Mouse (Mus musculus) erythroid progenitor cell, adult 5-6 weeks (primary cell): ENCODE data around the gene Bnip2. TPM values are rescaled to one million over a fixed set of nuclear protein-coding genes. Genes with fewer than 3 reads are reported as not detected.
"Not testable (repeated sequence)": the region's sequence is repeated elsewhere in the genome, so short reads cannot be mapped to it uniquely, and the experiment has no call there.

Experiments
- ATAC-seq: replicated peaks from 2 replicates; pipeline ENCODE4 v1.8.0; 2016; ENCODE audit warnings: moderate number of reproducible peaks, mild to moderate bottlenecking, moderate TSS enrichment, inconsistent platforms; ENCODE audit not compliant: poor library complexity, low FRiP score, severe bottlenecking
- total RNA-seq, 2 experiments: library from RNA; stranded (forward) in 1 of 2; stranded (reverse) in 1 of 2; fragments of 150-400 nt in 1 of 2; fragments of 186-747, 209-891 nt in 1 of 2; gene quantifications; 2 replicates each; pipeline versions ENCODE4 v1.2.3 to v1.2.4; 2015 to 2017; ENCODE audit warnings: low replicate concordance in 2 of 2

Gene Bnip2
- total RNA-seq, 2 experiments from 2014 or later, result 80.1 to 97.8 TPM

GRCm38 (mm10) chr9:70009754-70010304 is 20.6 kb downstream of the Bnip2 start:
- no peak for ATAC-seq

DNA sequence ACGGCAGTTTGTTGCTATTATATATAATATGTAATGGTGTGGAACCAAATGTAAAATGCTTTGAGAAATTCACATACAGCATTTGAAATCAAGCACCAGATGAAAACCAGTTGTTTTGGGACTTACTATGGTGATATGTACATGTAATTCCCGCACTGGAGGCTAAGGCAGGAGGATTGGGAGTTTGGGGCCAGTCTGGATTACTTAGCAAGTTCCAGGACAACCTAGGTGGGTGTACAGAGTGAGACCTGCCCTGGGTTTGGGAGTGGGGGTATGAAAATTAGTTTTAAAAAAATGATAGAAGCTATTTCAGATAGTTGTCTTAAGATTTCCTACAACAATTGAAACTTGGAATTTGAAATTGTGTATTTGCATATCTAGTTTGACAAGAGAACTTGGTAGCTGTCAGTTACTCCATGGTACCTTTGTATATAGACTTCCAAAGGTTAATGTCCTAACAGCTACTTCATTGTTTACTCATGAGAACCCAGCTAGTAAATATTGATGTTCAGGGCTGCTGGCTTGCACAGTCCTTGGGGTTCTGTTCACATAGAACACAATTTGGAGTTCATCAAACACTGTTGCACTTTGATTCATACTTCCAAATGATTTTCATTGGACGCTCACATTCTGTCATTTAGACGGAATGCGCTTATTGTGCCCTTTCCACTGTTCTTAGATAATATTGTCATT is 21.7 kb downstream of the Bnip2 start:
- no peak for ATAC-seq

- peak; percentile 44 for ATAC-seq
These were observed 22.5 kb downstream of the Bnip2 start for GRCm38 (mm10) chr9:70011537-70012407.

DNA sequence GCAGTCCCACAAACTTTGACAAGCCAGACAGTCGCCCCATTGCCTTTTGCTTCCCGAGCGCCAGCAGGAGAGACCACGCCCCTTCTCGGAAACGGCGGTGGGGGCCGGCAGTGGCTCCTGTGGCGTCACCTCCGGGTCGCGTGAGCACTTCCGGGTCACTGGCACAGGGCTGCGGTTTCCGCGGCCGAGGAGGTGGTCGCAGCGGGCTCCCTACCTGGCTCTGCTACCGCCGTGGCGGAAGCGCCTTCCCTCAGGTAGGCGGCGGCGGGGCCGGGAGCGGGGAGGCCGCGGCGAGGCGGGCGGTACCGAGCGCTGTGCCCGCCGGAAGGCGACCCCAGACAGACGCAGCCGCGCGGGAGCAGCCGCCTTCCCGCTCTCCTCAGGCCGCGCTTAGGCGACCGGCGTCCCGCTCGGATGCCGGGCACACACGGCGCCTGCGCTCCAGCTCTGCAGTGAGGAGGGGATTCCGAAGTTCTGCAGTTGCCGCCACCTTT is 23.2 kb downstream of the Bnip2 start, which contains the start of gene Gtf2a2:
Gene Gtf2a2 (plus strand): TSS at position 143 of the 494 bp plus-strand sequence.
- ATAC-seq, result peak; percentile 97

GRCm38 (mm10) chr9:70015632-70016031 is 26.4 kb downstream of the Bnip2 start:
- no peak for ATAC-seq

DNA sequence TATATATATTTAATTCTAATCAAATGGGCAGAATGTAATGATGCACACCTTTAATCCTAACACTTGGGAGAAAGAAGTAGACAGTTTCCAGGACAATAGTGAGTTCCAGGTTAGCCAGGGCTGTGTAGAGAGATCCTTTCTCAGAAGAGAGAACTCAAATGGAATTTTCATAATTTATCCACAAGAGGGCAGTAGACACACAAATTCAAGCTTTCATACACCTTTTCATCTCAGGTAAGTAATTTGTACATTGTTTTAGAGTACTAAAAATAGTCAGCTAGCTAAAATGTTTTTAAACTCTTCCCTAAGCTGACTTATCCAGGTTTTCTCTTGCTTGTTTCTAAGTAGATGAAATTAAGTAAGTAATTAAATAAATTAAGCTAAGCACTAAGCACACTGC is 29.6 kb downstream of the Bnip2 start:
- ATAC-seq, result no peak

- ATAC-seq, result no peak
These were observed 32.3 kb downstream of the Bnip2 start for GRCm38 (mm10) chr9:70021610-70022009.

DNA sequence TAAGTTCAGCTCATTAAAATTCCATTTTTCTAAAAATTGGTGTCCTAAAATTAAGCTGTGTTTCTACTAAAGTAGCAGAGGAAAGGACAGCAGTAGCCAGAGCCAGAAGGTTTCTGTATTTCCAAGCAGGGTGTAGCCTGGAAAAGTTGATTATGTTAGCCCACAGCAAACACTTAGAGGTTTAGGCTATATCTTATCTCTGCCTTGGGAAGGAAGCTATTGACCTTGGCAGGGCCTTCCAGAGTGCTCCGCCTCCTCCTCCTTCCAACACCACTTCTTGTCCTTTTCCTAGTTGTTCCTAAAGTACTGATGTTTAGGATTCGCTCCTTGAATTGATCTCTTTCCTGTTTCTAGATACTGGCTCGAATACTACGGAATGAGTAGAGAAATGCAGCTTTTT is 32.8 kb downstream of the Bnip2 start:
- no peak for ATAC-seq

GRCm38 (mm10) chr9:70023615-70024014 is 34.3 kb downstream of the Bnip2 start:
- ATAC-seq, result not testable (repeated sequence)

DNA sequence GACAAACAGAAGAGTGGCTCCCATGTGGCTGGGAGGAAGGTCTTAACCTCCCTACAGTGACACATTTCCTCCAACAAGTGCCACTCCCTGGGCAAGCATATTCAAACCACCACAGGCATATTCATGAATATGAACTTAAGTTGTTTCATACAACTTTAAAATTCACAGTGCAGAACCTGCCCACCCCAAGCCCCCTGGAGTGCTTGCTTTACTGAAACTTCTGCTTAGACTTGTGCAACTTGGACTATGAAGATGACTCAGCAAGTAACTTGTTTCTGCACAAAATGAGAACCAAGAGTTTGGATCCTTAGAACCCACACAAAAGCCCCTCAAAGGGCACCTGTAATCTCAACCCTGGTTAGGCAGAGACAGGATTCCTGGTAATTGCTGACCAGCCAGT is 35.4 kb downstream of the Bnip2 start:
- ATAC-seq, result no peak

DNA sequence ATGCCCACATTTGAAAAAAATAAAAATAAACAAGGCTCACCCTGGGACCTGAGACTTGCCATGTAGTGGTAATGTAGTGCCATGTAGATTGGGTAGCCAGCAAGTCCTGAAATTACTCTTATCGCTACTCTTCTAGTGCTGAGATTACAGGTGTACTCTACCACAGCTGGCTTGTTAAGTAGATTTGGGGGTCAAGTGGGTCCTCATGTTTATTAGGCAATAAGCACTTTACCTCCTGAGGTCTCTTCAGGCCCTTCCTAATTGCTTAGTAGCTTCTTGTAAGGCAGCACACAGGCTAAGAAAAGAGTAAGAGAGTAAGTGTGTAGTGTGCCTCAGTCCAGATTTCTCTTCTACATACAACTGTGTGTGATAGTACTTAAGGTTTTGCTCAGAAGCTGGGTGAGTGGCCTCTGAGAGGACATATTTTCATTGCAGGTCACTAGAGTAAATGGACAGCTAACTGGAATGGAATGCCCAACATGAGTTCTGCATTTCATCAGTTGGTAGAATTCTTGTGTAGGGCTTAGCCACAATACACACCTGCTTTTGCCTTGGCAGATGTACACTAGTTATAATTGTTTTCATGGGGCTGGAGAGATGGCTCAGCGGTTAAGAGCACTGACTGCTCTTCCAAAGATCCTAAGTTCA is 36.2 kb downstream of the Bnip2 start:
- ATAC-seq, result no peak

- no peak for ATAC-seq
These were observed 42.9 kb downstream of the Bnip2 start for GRCm38 (mm10) chr9:70032167-70032566.

DNA sequence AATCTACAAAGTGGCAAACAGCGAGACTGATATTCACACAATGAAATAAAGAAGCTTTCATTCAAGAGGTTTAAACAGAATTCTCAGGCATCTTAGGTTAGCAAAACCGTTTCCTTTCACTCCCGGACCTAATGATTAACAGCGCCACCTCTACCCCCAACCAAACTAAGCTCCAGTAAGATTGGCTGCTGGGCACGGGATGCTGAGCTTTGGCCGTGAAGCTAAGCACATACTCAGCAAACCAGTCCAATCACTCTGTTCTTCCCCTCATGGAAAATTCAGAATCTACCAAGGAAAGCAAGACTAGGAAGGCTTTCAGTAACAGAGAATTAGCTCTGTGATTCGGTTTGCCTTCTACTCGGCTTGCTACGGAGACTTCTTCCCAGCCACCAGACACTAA is 43.8 kb downstream of the Bnip2 start:
- ATAC-seq, result no peak

DNA sequence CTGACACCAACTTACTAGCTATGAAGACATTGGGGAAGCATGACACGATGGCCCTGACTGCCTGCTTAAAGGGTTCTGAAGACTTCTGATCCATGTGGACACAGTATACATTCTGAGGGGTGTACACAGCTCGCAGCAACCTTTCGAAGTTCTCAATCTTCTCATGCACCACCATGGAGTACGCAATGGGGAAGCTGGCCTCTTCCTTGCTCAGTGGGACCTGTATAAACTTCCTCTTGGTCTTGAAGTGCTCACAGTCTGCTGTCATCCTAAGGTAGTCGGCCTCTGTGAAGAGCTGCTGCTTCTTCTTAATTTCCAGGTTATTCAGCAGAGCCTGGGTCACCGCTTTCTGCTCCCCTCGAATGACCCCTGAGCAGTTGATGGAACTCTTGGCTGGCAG is 45.4 kb downstream of the Bnip2 start:
- no peak for ATAC-seq

DNA sequence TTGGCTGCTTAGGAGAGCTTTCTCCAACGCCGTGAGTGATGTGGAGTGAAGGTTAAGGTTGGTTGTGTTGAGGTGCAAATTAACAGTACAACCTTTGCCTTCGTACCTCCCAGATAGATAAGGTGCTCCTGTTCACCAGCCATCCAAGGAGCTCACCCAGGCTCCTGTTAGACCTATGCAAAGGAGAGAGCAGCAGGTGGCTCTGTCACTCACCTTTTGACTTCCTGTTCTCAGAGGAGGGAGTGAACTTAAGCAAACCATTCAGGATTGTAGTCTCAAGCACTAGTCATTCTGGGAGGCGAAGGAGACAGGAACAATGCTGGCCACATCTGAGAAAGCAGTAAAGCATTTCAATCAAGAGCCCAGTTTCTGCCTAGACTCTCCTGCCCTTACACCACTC is 47.4 kb downstream of the Bnip2 start:
- ATAC-seq, result no peak

DNA sequence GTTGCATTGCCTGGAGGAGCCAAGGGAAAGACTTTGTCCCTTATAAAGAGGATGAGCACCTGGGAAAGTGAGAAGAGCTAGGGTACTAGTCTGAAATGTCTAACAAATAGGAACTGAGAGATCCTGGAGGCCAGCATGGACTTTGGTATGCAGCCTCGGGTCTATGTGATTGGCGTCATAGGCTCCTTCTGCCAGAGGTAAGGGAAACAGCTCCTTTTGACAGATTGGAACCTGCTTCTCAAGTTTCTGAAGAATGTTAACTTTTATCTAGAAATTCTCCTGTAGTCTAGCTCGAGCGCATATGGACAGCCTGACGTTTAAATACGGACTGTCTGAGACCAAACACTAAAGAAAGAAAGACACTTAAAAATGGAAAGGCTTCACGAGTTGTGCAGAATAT is 48.7 kb downstream of the Bnip2 start, which contains the start of gene Gcnt3:
Gene Gcnt3 (minus strand): TSS at position 101 of the 400 bp plus-strand sequence.
- no peak for ATAC-seq

DNA sequence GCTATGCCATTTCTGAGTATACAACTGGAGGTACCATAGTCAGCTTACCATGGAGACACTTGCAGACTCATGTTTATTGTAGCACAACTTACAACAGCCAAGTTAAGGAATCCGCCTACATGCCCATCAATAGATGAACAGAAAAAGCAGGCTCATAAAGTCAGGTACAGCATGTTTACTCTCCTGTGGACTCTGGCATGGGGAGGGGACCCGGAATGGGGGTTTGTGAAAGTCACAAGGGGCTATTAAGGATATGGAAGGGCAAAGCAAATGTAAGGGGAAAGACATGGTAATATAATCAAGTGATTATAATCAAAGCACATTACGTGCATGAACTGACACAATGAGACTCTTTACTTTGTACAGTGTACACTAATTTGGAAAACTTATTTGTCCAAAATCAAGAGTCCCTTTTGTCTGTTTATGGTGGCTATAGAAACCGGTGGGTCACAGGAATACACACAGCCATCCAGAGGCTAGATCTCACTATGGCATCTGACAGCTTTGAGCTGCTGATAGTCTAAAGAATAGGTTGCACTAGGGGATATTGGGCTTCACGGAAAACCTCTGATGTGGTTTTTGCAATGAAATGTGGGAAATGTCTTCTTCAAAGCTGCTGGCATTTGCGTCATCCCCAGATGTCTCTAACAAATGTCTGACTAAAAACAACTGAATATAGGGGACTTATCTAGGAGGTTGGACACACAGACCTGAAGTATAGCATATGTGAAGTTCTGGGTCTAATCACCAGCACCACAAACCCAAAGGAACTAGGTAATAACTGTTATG is 50.5 kb downstream of the Bnip2 start:
- ATAC-seq, result no peak

DNA sequence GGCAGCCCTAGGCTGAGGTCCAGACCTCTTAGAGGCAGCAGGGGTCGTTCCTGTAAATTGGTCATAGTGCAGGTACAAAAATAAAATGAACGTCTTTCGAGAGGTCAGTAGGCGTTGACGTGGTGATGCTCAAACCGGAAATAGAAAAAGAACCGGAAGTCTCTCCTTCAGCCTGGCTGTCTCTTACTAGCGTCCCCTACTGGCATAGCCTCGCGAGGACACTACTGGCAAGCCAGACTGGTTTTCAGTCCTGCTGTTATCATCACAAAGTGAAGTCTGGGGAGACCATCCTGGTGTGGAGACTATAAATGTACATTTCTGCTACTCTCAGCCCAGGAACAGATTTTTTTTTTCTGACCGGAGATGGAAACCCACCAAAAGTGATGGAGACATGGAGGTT is 51.3 kb downstream of the Bnip2 start:
- ATAC-seq, result no peak

- no peak for ATAC-seq
These were observed 52.9 kb downstream of the Bnip2 start for GRCm38 (mm10) chr9:70042137-70042536.
